ENCODE assay signal across 15 mouse cellular contexts in genomic region chr6:31169343-31169742, GRCm38 (mm10).
DNase-seq lines count a peak whose midpoint lies in the region; ATAC-seq lines count a peak whose summit lies in the region.
"Had no signal": no experiment of that assay in that cellular context is flagged by ENCODE, and none has a peak within 500 bp of the region (broad histone marks: within the 10 kb centered on the region; RNA-seq: fewer than 3 reads in every experiment).

No protein-coding gene starts in this region.

- no peak overlapping the region for H3K9ac ChIP-seq in heart, embryonic 11.5 days (ENCODE audit: low read depth, low read length)
- H3K9ac ChIP-seq in liver, embryonic 11.5 days (ENCODE audit: low read depth, low read length) = no peak overlapping the region
- H3K9ac ChIP-seq: heart, embryonic 12.5 days; hindbrain, embryonic 15.5 days; kidney, embryonic 15.5 days; lung, embryonic 14.5 days had no signal

- peak; percentile 91 for DNase-seq in heart, adult 11 months
- no peak for DNase-seq in liver, embryonic 11.5 days (ENCODE audit: low spot score)
- no peak for DNase-seq in layer of hippocampus, adult 8-10 months (ENCODE audit: low spot score in 2 of 2)
- no peak for DNase-seq in cerebellum, postnatal 36 days
- no peak for DNase-seq in frontal cortex, adult 2 months (ENCODE audit: extremely low spot score in 1 of 2, low spot score in 1 of 2)
- DNase-seq: adrenal gland, adult 2 months; lung, embryonic 14.5 days; spleen, adult 18-20 months had no signal

- 64% methylated on average over 9 of the region's 9 CpGs for WGBS in heart, embryonic 11.5 days (ENCODE audit: insufficient replicate concordance)
- 57% methylated on average over 9 of the region's 9 CpGs for WGBS in liver, embryonic 11.5 days

- H3K27ac ChIP-seq in heart, embryonic 11.5 days (ENCODE audit: low read depth, low read length) = no peak overlapping the region
- H3K27ac ChIP-seq in brown adipose tissue, adult 24 weeks (replicated peaks; ENCODE audit: low read depth, low read length) = peak overlapping the region; percentile 13; the same call in 1 of the 2 replicates
- H3K27ac ChIP-seq in liver, embryonic 11.5 days (ENCODE audit: low read depth, low read length) = no peak overlapping the region
- H3K27ac ChIP-seq: hindbrain, embryonic 15.5 days; kidney, embryonic 15.5 days; midbrain, embryonic 10.5 days had no signal

- H3K4me2 ChIP-seq in heart, embryonic 11.5 days = no peak overlapping the region
- peak overlapping the region; percentile 20; the same call in 1 of the 2 replicates for H3K4me2 ChIP-seq in liver, embryonic 11.5 days
- H3K4me2 ChIP-seq: heart, embryonic 12.5 days; hindbrain, embryonic 15.5 days; kidney, embryonic 15.5 days; lung, embryonic 14.5 days had no signal

- H3K36me3 ChIP-seq in heart, embryonic 11.5 days (ENCODE audit: control insufficient read depth, insufficient read depth, low read length) = no peaks in the 10 kb centered on the region
- no peaks in the 10 kb centered on the region for H3K36me3 ChIP-seq in liver, embryonic 11.5 days (ENCODE audit: control insufficient read depth, insufficient read depth, low read length)
- H3K36me3 ChIP-seq: heart, embryonic 12.5 days; hindbrain, embryonic 15.5 days; kidney, embryonic 15.5 days; midbrain, embryonic 10.5 days had no signal

- no peaks in the 10 kb centered on the region for H3K27me3 ChIP-seq in heart, embryonic 11.5 days (ENCODE audit: control insufficient read depth, insufficient read depth, low read length)
- no peaks in the 10 kb centered on the region for H3K27me3 ChIP-seq in liver, embryonic 11.5 days (replicated peaks; ENCODE audit: control insufficient read depth, insufficient read depth, low read length)
- H3K27me3 ChIP-seq: heart, embryonic 12.5 days; hindbrain, embryonic 15.5 days; kidney, embryonic 15.5 days had no signal

- no peak overlapping the region for H3K4me3 ChIP-seq in heart, embryonic 11.5 days (ENCODE audit: low read depth, low read length)
- no peak overlapping the region for H3K4me3 ChIP-seq in brown adipose tissue, adult 24 weeks (ENCODE audit: insufficient read depth, low read depth, low read length)
- no peak overlapping the region for H3K4me3 ChIP-seq in liver, embryonic 11.5 days (ENCODE audit: low read depth, low read length)
- H3K4me3 ChIP-seq: heart, embryonic 12.5 days; hindbrain, embryonic 15.5 days; kidney, embryonic 15.5 days; midbrain, embryonic 10.5 days had no signal

- ATAC-seq in heart, embryonic 11.5 days (replicated peaks; ENCODE audit: insufficient number of reproducible peaks, low FRiP score, low TSS enrichment) = no peak
- ATAC-seq in liver, embryonic 11.5 days (replicated peaks; ENCODE audit: low FRiP score) = peak; percentile 70; the same call in 1 of the 2 replicates
- 0 out of 2 replicates have a peak, but pooled peaks have one; percentile 48 for ATAC-seq in monocyte, adult 5-6 weeks (replicated peaks; ENCODE audit: insufficient number of reproducible peaks, low FRiP score, low TSS enrichment, poor library complexity, severe bottlenecking)

- H3K4me1 ChIP-seq in heart, embryonic 11.5 days (ENCODE audit: control insufficient read depth, insufficient read depth, low read length) = peaks cover 8% of the 10 kb centered on the region; the same call in 1 of the 2 replicates
- peaks cover 13% of the 10 kb centered on the region for H3K4me1 ChIP-seq in brown adipose tissue, adult 24 weeks (ENCODE audit: control insufficient read depth, insufficient read depth, insufficient read length, low read length)
- H3K4me1 ChIP-seq in liver, embryonic 11.5 days (replicated peaks; ENCODE audit: control insufficient read depth, insufficient read depth, low read length) = no peaks in the 10 kb centered on the region
- H3K4me1 ChIP-seq: kidney, embryonic 15.5 days; midbrain, embryonic 10.5 days had no signal

- H3K9me3 ChIP-seq in heart, embryonic 11.5 days (replicated peaks; ENCODE audit: control insufficient read depth, low read length) = no peaks in the 10 kb centered on the region
- H3K9me3 ChIP-seq in liver, embryonic 11.5 days (ENCODE audit: control insufficient read depth, low read length) = no peaks in the 10 kb centered on the region
- H3K9me3 ChIP-seq: heart, embryonic 12.5 days; hindbrain, embryonic 15.5 days; kidney, embryonic 15.5 days; midbrain, embryonic 10.5 days had no signal
